Mouse (Mus musculus) liver, postnatal 0 days (tissue): ENCODE measurements at regions not wholly inside any gene's neighbourhood (a gene's known extent, or its start where the extent isn't known, plus 50 kb on each side); places are given as distances from the start of the nearest gene placed in this dataset.

Experiments
- ATAC-seq: fragments of 200-750 bp; cut with Nextera tagmentation; 2 replicates; pipeline ENCODE4 v1.8.0; 2017; ENCODE audit warnings: mild to moderate bottlenecking, moderate library complexity
- DNase-seq: peaks from one replicate; pipeline ENCODE4 v3.0.0-alpha.2; 2016
- H3K27ac ChIP-seq: fragments of 300-500 bp; sonication (generic); 2 replicates; pipeline ENCODE4 v1.5.1; 2014; ENCODE audit warnings: antibody characterized with exemption, moderate library complexity, mild to moderate bottlenecking, low read depth
- H3K27me3 ChIP-seq: fragments of 300-500 bp; sonication (generic); 2 replicates; pipeline ENCODE4 v1.6.1; 2014; ENCODE audit warnings: low read length, control low read depth, mixed read lengths; ENCODE audit not compliant: insufficient read depth
- H3K36me3 ChIP-seq: fragments of 300-500 bp; sonication (generic); replicated peaks from 2 replicates; pipeline ENCODE4 v1.6.1; 2014; ENCODE audit warnings: mild to moderate bottlenecking, control low read depth, low read length, moderate library complexity, mixed read lengths; ENCODE audit not compliant: insufficient read depth
- H3K4me1 ChIP-seq: fragments of 300-500 bp; sonication (generic); 2 replicates; pipeline ENCODE4 v1.6.1; 2014; ENCODE audit warnings: antibody characterized with exemption, mild to moderate bottlenecking, control low read depth; ENCODE audit not compliant: insufficient read depth
- H3K4me2 ChIP-seq: fragments of 300-500 bp; sonication (generic); 2 replicates; pipeline ENCODE4 v1.6.1; 2014; ENCODE audit warnings: low read depth, mild to moderate bottlenecking, low read length, moderate library complexity, mixed read lengths
- H3K4me3 ChIP-seq: fragments of 300-500 bp; sonication (generic); 2 replicates; pipeline ENCODE4 v1.5.1; 2014; ENCODE audit warnings: low read depth, low read length
- H3K9ac ChIP-seq: fragments of 300-500 bp; sonication (generic); replicated peaks from 2 replicates; pipeline ENCODE4 v1.6.1; 2014; ENCODE audit warnings: mild to moderate bottlenecking, moderate library complexity
- H3K9me3 ChIP-seq: fragments of 300-500 bp; sonication (generic); 2 replicates; pipeline ENCODE4 v1.6.1; 2016; ENCODE audit warnings: mild to moderate bottlenecking, control low read depth, low read length, mixed read lengths
- CTCF ChIP-seq: sonication (generic); IDR thresholded peaks from 2 replicates; pipeline ENCODE4 v1.5.1; 2016; ENCODE audit warnings: antibody characterized with exemption, low read depth
- EP300 ChIP-seq: IDR thresholded peaks from 2 replicates; pipeline ENCODE4 v1.6.1; 2016; ENCODE audit warnings: antibody characterized with exemption, low read depth, mild to moderate bottlenecking
- WGBS: fragments of 180-500 bp; shearing (Covaris S2); extraction: QIAGEN DNeasy Blood & Tissue Kit; methylation state at CpG from one replicate; pipeline ENCODE4 v1.1.7; 2014; ENCODE audit not compliant: insufficient replicate concordance; 5-methylcytosine and 5-hydroxymethylcytosine counted together

DNA sequence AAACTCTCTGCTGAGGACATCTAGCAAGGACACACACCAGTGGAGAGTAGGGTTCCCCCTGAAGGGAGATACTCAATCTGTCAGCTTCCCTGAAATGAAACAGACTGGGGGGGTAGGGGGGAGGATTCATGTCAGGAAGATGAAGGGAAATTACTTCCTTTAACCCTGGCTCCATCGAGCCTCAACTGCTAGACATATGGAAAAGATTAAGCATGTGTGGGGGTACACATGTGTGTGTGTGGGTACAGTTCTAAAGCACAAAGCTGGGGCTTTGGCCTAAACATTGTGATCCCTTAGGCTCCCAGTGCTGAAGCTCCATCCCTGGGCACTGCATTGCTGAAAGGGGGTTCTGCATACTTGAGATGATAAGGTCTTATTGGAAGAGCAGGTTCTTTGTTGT lies 720.6 kb downstream of the Poteg start:
- TF ChIP-seq EP300: no peak
- no peak for TF ChIP-seq CTCF
- 61% methylated on average over 1 of the region's 1 CpGs for WGBS

DNA sequence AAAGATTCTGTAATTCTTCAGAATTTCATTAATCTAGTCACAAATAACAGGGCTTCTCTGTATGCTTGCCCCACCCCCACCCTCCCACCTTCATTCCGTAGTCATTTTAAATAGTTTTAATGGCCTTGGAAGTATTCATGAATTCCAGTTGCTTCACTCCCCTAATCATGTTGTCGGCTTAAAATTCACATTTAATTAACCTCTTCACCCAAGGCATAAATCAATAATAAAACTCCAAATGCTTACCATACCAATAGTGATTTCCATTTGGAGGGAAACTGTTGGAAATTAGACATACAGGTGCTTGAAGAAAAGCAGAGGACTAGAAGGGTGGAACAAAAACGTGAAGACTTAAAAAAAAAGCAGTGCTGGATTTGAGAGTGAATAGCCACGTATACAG lies 724.0 kb downstream of the Poteg start:
- Histone ChIP-seq H3K36me3 (no peaks in the 10 kb centered on the region), H3K9ac (no peak overlapping the region), H3K4me2 (no peak overlapping the region), H3K27ac (no peak overlapping the region), H3K9me3 (no peaks in the 10 kb centered on the region), H3K4me3 (no peak overlapping the region), H3K27me3 (no peaks in the 10 kb centered on the region), H3K4me1 (no peaks in the 10 kb centered on the region)
- ATAC-seq: no peak
- TF ChIP-seq CTCF: no peak
- TF ChIP-seq EP300: no peak
- 57% methylated on average over 4 of the region's 4 CpGs for WGBS
- DNase-seq: no peak

More for the DNA sequence above, 720.6 kb downstream of the Poteg start:
- no peaks in the 10 kb centered on the region for H3K9me3 ChIP-seq
- H3K9ac ChIP-seq: no peak overlapping the region
- H3K36me3 ChIP-seq: no peaks in the 10 kb centered on the region
- ATAC-seq (no peak), DNase-seq (no peak)
- no peak overlapping the region for H3K4me2 ChIP-seq
- H3K27ac ChIP-seq: no peak overlapping the region
- no peak overlapping the region for H3K4me3 ChIP-seq
- H3K27me3 ChIP-seq: no peaks in the 10 kb centered on the region
- no peaks in the 10 kb centered on the region for H3K4me1 ChIP-seq

DNA sequence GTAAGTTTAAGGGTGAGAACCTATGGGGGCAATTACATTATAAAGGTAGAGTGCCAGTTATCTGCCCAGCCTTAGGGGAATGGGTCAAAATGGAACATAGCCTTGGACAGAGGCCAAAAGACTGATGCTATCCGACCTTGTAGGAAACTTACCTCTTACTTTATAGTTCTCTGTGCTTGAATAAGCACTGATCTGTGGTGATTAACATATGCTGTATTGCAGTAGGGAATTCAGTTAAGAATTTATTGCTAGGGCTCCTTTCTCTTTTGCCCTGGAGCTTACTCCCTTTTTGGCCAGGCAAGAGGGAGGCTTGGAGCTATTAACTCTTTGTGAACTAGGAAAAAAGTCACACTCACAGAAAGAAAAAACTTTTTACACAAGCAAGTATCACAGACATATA lies 748.5 kb downstream of the Poteg start:
- Histone ChIP-seq H3K4me2 (no peak overlapping the region), H3K27ac (no peak overlapping the region), H3K9me3 (no peaks in the 10 kb centered on the region), H3K4me3 (no peak overlapping the region), H3K27me3 (no peaks in the 10 kb centered on the region), H3K36me3 (no peaks in the 10 kb centered on the region), H3K9ac (no peak overlapping the region), H3K4me1 (no peaks in the 10 kb centered on the region)
- TF ChIP-seq CTCF: no peak
- no peak for TF ChIP-seq EP300
- DNase-seq (no peak), ATAC-seq (no peak)
- WGBS: 56% methylated on average over 1 of the region's 1 CpGs

DNA sequence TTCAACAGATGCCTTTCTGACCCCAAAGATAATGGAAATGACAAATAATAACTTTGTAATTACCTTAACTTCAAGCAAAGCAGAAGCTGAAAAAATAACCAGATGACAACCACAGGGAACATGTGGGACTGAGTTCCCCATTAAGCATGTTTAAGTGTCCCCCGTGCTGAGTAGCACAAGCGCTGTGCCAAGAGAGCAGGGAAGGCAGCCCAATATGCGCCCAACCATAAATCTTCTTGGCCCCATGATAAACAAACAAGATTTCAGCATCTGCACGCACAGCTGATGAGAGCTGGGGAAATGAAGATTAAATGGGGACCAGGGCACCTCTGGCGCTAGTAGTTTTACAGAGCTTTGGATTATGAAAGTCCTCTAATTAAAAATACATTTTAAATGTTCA lies 788.1 kb downstream of the Poteg start:
- Histone ChIP-seq H3K36me3 (no peaks in the 10 kb centered on the region), H3K27ac (no peak overlapping the region), H3K4me1 (no peaks in the 10 kb centered on the region), H3K9ac (no peak overlapping the region), H3K27me3 (no peaks in the 10 kb centered on the region), H3K9me3 (0 out of 2 replicates have a peak, but pooled peaks cover 3% of the 10 kb centered on the region), H3K4me3 (no peak overlapping the region), H3K4me2 (no peak overlapping the region)
- TF ChIP-seq CTCF (no peak), EP300 (no peak)
- ATAC-seq: no peak
- WGBS: 59% methylated on average over 5 of the region's 5 CpGs
- DNase-seq: no peak

DNA sequence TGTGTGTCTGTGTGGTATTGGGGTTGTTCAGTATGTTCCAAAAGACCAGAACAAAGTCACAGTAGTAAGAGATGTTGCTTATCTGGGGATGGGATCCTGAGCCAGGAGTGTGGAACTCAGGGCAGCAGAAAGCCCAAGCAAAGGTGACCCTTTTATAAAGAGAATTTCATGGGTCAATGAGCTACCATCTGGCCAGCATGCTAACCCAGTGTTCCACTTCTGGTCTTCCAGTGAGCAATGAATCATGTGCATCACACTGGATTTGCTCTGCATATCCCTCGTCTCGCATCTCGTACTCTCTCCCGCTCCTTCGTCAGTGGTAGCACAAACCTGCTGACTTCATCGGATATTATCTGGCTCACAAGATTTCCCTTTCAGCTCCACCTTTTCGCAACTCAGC lies 791.9 kb downstream of the Poteg start:
- Histone ChIP-seq H3K4me2 (no peak overlapping the region), H3K27me3 (no peaks in the 10 kb centered on the region), H3K9ac (no peak overlapping the region), H3K27ac (no peak overlapping the region), H3K4me1 (no peaks in the 10 kb centered on the region), H3K4me3 (no peak overlapping the region), H3K9me3 (0 out of 2 replicates have a peak, but pooled peaks cover 3% of the 10 kb centered on the region), H3K36me3 (no peaks in the 10 kb centered on the region)
- WGBS: 77% methylated on average over 7 of the region's 7 CpGs
- no peak for ATAC-seq
- DNase-seq: no peak
- TF ChIP-seq CTCF: no peak
- no peak for TF ChIP-seq EP300

DNA sequence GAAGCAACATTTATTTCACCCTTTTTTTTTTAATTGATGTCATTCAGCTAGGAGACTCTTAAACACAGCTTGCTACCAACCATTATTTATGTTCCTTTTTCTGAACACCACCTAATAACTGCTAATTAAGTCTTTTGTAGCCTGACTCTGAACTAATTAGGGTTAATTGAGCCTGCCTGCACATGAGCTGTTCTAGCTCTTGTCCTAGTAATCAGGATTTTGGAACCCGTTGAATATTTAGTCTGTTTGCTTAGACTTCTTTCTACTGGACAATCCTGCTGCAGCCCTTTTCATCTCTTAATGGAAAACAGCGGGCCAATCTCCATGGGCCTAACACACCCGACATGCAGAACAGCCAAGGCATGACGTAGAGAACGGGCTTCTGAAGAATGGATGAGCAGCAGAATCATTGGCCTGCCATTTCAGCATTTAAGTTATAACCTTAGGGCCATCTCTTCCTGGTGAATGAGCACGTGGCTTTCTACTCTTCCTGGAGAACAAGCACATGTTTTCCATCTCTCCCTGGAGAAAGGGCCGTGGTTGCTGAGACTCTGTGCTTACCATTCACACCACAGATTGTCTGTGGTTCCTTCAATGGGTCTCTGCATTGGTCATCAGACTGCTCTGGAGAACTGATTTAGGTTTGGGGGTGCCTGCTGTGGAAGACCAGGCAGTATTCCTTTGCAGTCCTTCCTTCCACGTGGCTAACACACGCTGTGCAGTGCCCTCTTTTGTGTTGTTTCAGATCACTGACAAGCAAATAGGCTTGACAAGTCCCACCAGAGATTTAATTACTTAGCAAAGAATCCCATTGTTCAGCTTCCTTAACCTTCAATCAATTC lies 805.1 kb downstream of the Poteg start:
- no peaks in the 10 kb centered on the region for H3K36me3 ChIP-seq
- H3K9ac ChIP-seq: no peak overlapping the region
- H3K4me3 ChIP-seq: no peak overlapping the region
- H3K4me1 ChIP-seq: no peaks in the 10 kb centered on the region
- 69% methylated on average over 9 of the region's 9 CpGs for WGBS
- TF ChIP-seq EP300 (no peak), CTCF (no peak)
- no peak overlapping the region for H3K4me2 ChIP-seq
- DNase-seq: no peak
- H3K9me3 ChIP-seq: no peaks in the 10 kb centered on the region
- H3K27me3 ChIP-seq: no peaks in the 10 kb centered on the region
- ATAC-seq: no peak
- no peak overlapping the region for H3K27ac ChIP-seq
